Mouse (Mus musculus): ENCODE measurements around the gene Ets2. TPM values are rescaled to one million over a fixed set of nuclear protein-coding genes. Genes with fewer than 3 reads are reported as not detected.
"Not testable (repeated sequence)": the region's sequence is repeated elsewhere in the genome, so short reads cannot be mapped to it uniquely, and the experiment has no call there.

Gene Ets2
- polyA plus RNA-seq, 1 experiment from 2014 or later, result 63.1 TPM

DNA sequence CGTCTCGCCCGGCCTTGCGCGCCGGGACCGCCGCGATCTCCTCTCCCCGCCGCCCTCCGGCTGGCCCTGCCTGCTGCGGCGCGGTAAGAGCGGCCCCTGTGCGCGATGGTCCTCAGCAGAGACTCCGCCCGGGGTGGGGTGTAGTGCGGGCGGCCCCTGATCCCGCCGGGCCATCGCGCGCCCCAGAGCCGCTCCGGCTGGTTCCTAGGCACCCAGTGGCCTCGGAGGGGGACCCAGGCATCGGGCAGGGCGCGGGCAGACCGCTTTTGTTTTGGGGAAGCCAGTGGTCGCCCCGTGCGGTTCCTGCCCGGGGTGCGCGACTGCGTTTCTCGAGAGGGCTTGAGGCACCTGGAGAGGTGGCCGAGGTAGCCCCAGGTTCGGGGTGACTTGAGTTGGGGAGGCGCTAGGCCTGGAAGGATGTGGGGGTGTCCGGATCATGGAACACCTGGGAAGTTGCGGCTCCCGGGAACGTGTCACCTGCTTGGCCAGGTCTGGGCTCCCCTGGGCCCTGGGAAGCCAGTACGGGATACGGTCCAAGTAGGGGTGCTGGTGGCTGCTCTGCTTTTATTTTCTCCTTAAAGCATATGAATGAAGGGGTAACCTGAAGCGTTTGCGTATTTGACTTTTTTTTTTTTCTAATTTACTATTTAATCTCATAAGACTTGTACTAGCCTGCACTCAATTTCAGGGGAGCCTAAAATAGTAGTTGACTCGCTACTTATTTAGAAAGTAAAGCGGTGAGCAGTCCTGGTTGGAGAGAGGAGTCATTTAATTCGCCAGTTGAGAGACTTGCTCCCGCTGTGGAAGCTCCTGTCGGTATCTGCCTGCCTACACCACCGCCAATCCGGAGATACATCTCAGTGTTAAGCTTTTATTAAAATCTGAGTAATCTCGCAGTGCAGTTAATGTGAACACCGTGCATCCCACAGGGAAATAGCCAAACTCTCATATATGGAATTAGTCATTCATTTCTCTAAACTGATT lies 979 bp downstream of the Ets2 start:
- Histone ChIP-seq H3K9ac (peak overlapping the region; percentile 97), H3K36me3 (peaks cover 19% of the 10 kb centered on the region), H3K27me3 (no peaks in the 10 kb centered on the region), H3K4me3 (replicated peaks) (peak overlapping the region; percentile 76), H3K4me1 (peaks cover 55% of the 10 kb centered on the region), H3K9me3 (replicated peaks) (no peaks in the 10 kb centered on the region), H3K27ac (peak overlapping the region; percentile 96), H3K4me2 (peak overlapping the region; percentile 82)
- peak; percentile 81 for ATAC-seq (replicated peaks; ENCODE audit: low FRiP score)
- WGBS, result under 1% methylated on average over 62 of the region's 62 CpGs

DNA sequence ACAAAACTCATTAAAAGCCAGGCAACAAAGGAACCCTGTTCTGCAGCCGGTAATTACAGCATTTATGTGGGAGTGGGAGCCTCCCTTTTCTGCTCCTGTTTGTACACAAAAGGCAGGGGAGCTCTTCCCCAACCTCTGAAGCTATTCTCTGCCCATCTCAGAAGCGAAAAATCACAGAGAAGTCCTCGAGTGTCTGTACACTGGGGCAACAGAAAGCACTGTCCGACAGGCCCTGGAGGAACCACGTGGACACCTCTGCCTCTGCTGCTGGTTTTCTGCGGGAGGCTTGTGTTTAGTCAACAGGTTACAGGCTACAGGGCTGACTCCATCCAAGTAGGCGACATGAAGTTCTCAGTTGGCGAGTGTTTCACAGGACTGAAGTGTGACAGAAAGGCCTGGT lies 2.1 kb downstream of the Ets2 start:
- Histone ChIP-seq H3K4me1 (peaks cover 64% of the 10 kb centered on the region), H3K27me3 (no peaks in the 10 kb centered on the region), H3K27ac (peak overlapping the region; percentile 51; the same call in 1 of the 2 replicates), H3K36me3 (peaks cover 25% of the 10 kb centered on the region), H3K9ac (peak overlapping the region; percentile 41), H3K4me3 (replicated peaks) (peak overlapping the region; percentile 76), H3K4me2 (peak overlapping the region; percentile 82), H3K9me3 (replicated peaks) (no peaks in the 10 kb centered on the region)
- ATAC-seq (replicated peaks; ENCODE audit: low FRiP score), result no peak
- WGBS, result 8% methylated on average over 8 of the region's 8 CpGs

DNA sequence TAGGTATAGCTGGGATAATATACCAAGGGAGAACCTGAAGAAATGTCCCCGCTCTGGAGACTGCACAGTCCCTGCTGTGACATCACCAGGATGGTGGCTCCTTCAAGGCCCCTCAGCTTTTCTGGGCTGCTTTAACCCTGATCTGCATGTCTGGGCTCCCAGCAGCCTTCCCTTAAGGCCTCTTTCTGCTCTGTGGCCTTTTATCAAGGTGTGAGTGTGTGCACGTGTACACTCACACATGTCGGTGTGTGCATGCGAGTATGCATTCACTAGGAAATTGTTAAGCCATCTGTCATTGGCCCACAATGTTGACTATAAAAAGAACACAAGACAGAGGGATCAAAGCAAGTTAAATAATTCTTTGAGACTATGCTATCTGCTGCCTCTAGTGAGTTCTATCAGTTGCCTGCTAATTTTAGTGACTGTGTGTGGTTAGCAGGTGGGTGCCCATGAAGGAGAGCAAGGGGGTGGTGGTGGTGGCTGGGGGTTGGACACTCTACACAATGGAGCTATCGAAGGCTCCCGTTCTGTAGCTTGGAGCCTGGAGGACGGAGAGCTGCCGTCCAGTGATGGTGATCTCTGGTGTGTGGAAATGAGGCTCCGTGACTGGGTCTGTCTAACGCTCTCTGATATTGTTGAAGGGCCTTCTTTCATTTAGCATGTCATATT lies 2.9 kb downstream of the Ets2 start:
- Histone ChIP-seq H3K4me2 (peak overlapping the region; percentile 82), H3K27ac (peak overlapping the region; percentile 51; the same call in 1 of the 2 replicates), H3K9me3 (replicated peaks) (no peaks in the 10 kb centered on the region), H3K4me3 (replicated peaks) (peak overlapping the region; percentile 76), H3K27me3 (no peaks in the 10 kb centered on the region), H3K4me1 (peaks cover 57% of the 10 kb centered on the region), H3K9ac (peak overlapping the region; percentile 41), H3K36me3 (peaks cover 31% of the 10 kb centered on the region)
- no peak for ATAC-seq (replicated peaks; ENCODE audit: low FRiP score)
- WGBS, result 69% methylated on average over 10 of the region's 10 CpGs

DNA sequence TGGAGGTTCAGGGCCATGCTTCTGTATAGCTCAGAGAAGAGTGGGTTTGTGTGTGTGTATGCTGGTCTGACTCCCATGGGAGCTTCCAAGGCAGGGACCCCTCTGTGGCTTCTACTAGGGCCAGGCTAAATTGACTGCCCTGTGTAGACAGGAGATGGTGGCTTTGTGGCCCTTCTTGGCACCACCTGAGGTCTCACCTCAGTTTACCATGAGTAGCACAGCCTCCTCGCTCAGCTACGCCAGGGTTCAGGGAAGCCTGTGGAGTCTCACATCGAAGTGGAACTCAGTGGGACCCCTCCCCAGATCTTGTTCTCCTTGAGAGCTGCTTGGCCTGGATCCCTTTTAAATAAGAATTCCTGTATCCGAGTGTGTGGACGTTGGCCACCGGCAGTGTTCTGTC lies 3.9 kb downstream of the Ets2 start:
- Histone ChIP-seq H3K4me2 (peak overlapping the region; percentile 82), H3K36me3 (peaks cover 41% of the 10 kb centered on the region), H3K27me3 (no peaks in the 10 kb centered on the region), H3K4me1 (peaks cover 52% of the 10 kb centered on the region), H3K27ac (no peak overlapping the region), H3K4me3 (replicated peaks) (peak overlapping the region; percentile 76; the same call in 1 of the 2 replicates), H3K9me3 (replicated peaks) (no peaks in the 10 kb centered on the region), H3K9ac (no peak overlapping the region)
- WGBS, result 90% methylated on average over 6 of the region's 6 CpGs
- no peak for ATAC-seq (replicated peaks; ENCODE audit: low FRiP score)

DNA sequence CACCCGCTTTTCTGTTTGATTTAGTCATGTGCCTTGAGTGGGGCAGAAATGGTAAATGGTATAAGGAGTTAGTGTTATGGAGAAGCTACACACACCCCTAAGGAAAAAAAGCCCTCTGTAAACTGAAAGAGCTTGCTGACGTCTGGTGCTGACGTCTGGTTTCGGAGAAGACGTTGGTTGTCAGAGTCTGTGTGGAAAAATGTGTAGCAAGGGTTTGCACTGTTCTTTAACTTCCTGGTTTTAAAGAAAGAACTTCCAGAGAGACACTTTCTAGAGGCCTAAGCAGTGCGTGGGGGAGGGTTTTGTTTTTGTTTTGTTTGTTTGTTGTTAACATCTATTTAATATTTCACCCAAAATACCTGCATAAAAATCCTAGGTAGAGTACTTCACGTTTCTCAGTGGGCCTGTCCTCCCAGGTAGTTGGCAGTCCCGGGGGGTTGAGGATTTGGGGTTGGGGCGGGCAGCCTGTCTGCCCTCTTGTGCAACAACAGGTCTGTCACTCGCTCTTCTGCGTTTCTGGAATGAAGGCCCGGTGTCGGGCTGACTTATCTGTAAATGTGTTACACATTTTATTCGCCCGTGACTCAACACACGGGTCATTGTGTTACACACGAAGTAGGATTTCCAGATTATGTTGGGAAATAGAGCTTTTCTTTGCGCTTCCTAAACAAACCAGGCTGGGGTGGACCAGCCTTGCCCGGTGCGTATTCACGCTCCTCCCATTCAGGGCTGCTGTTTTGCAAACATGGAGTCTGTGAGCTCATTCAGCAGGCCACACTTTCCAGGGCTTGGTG lies 6.5 kb downstream of the Ets2 start:
- Histone ChIP-seq H3K27me3 (no peaks in the 10 kb centered on the region), H3K9me3 (replicated peaks) (no peaks in the 10 kb centered on the region), H3K4me1 (peaks cover 42% of the 10 kb centered on the region), H3K4me2 (peak overlapping the region; percentile 31; the same call in 1 of the 2 replicates), H3K36me3 (peaks cover 60% of the 10 kb centered on the region), H3K9ac (no peak overlapping the region), H3K27ac (peak overlapping the region; percentile 42), H3K4me3 (replicated peaks) (no peak overlapping the region)
- ATAC-seq (replicated peaks; ENCODE audit: low FRiP score), result no peak
- WGBS, result 64% methylated on average over 21 of the region's 21 CpGs

DNA sequence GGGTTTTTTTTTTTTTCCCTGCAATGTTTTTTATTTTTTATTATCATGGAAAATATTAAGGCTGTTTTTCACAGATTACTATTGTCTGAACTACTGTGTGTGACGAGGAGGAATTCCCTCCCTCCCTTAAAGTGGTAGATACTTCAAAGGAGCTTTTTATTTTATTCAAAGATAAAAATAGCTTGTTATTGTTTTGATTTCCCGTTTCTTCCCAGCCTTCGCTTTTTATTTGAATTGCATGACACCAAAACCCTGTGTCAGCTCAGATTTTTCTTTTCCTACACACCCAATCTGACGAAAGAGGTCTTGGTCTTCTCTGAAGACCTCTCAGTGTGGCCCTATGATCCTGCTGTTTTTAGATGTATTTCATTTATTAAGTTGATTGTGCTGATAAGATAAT lies 7.3 kb downstream of the Ets2 start:
- WGBS, result 44% methylated on average over 4 of the region's 4 CpGs
- Histone ChIP-seq H3K27ac (peak overlapping the region; percentile 42; the same call in 1 of the 2 replicates), H3K9ac (no peak overlapping the region), H3K4me2 (no peak overlapping the region), H3K36me3 (peaks cover 67% of the 10 kb centered on the region), H3K9me3 (replicated peaks) (no peaks in the 10 kb centered on the region), H3K4me3 (replicated peaks) (no peak overlapping the region), H3K27me3 (no peaks in the 10 kb centered on the region), H3K4me1 (peaks cover 37% of the 10 kb centered on the region)
- ATAC-seq (replicated peaks; ENCODE audit: low FRiP score), result no peak

DNA sequence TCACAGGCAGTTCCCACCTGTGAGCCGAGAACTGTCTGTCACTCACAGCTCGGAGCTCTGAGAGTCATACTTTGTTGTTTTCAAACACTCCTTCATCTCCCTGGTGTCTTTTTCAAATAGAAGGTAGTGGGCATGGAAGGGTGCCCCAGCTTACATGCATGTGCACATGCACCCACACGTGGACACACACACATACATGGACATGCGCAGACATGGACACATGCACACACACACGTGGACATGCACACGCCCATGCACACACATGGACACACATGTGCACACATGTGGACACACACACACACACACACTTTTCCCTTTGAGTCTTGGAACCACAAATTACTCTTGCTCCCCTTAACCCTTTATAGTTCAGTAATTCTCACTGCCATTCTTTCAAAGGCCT lies 8.3 kb downstream of the Ets2 start:
- no peak overlapping the region for H3K27ac ChIP-seq
- H3K9me3 ChIP-seq (replicated peaks), result no peaks in the 10 kb centered on the region
- peaks cover 28% of the 10 kb centered on the region for H3K4me1 ChIP-seq
- 94% methylated on average over 6 of the region's 6 CpGs for WGBS
- ATAC-seq (replicated peaks; ENCODE audit: low FRiP score), result no peak
- no peak overlapping the region for H3K4me2 ChIP-seq
- H3K36me3 ChIP-seq, result peaks cover 74% of the 10 kb centered on the region
- no peaks in the 10 kb centered on the region for H3K27me3 ChIP-seq
- H3K4me3 ChIP-seq (replicated peaks), result no peak overlapping the region
- H3K9ac ChIP-seq, result no peak overlapping the region

DNA sequence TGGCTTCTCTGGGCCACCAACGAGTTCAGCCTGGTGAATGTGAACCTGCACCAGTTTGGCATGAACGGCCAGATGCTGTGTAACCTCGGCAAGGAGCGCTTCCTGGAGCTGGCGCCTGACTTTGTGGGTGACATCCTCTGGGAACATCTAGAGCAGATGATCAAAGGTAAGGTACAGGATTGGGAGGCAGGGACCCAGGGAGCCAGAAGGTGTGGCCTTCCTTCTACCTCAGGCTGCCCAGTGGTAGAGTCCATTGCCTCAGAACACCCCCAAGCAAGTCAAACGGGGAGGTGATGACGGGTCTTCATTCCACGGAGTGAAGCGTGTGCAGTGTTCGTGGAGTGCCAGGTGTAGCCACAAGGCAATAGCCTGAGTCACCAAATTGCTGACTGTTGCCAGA lies 10.2 kb downstream of the Ets2 start:
- no peak overlapping the region for H3K27ac ChIP-seq
- H3K9ac ChIP-seq, result no peak overlapping the region
- H3K4me2 ChIP-seq, result no peak overlapping the region
- H3K9me3 ChIP-seq (replicated peaks), result no peaks in the 10 kb centered on the region
- ATAC-seq (replicated peaks; ENCODE audit: low FRiP score), result no peak
- WGBS, result 93% methylated on average over 10 of the region's 10 CpGs
- no peaks in the 10 kb centered on the region for H3K27me3 ChIP-seq
- no peak overlapping the region for H3K4me3 ChIP-seq (replicated peaks)
- peaks cover 16% of the 10 kb centered on the region for H3K4me1 ChIP-seq
- peaks cover 80% of the 10 kb centered on the region for H3K36me3 ChIP-seq

DNA sequence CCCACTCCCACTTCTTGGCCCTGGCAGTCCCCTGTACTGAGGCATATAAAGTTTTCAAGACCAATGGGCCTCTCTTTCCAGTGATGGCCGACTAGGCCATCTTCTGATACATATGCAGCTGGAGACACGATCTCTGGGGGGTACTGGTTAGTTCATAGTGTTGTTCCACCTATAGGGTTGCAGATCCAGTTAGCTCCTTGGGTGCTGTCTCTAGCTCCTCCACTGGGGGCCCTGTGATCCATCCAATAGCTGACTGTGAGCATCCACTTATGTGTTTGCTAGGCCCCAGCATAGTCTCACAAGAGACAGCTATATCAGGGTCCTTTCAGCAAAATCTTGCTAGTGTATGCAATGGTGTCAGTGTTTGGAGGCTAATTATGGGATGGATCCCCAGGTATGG lies 11.2 kb downstream of the Ets2 start:
- H3K27me3 ChIP-seq; H3K9me3 ChIP-seq (replicated peaks); ATAC-seq (replicated peaks; ENCODE audit: low FRiP score); H3K4me3 ChIP-seq (replicated peaks); H3K9ac ChIP-seq; H3K4me1 ChIP-seq; H3K27ac ChIP-seq; H3K4me2 ChIP-seq: not testable (repeated sequence)
- WGBS, result 91% methylated on average over 2 of the region's 2 CpGs
- peaks cover 86% of the 10 kb centered on the region for H3K36me3 ChIP-seq

DNA sequence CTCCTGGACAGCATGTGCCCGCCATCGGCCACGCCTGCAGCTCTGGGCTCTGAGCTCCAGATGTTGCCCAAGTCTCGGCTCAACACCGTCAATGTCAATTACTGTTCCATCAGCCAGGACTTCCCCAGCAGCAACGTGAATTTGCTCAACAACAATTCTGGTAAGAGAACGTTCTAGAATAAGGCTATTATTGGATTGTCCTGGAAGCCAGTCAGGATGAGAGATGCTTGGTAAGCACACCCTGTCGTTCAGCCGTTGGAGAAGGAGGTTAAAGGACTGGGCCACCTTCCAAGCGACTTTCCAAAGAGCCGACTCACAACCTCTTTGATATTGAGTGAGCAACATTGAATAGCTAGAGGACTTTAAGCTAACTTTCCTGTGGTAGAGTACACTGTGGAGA lies 13.2 kb downstream of the Ets2 start:
- peaks cover 92% of the 10 kb centered on the region for H3K36me3 ChIP-seq
- 93% methylated on average over 11 of the region's 11 CpGs for WGBS
- no peak for ATAC-seq (replicated peaks; ENCODE audit: low FRiP score)
- H3K9ac ChIP-seq, result no peak overlapping the region
- no peak overlapping the region for H3K27ac ChIP-seq
- no peak overlapping the region for H3K4me2 ChIP-seq
- no peak overlapping the region for H3K4me3 ChIP-seq (replicated peaks)
- H3K9me3 ChIP-seq (replicated peaks), result no peaks in the 10 kb centered on the region
- no peaks in the 10 kb centered on the region for H3K27me3 ChIP-seq
- no peaks in the 10 kb centered on the region for H3K4me1 ChIP-seq

DNA sequence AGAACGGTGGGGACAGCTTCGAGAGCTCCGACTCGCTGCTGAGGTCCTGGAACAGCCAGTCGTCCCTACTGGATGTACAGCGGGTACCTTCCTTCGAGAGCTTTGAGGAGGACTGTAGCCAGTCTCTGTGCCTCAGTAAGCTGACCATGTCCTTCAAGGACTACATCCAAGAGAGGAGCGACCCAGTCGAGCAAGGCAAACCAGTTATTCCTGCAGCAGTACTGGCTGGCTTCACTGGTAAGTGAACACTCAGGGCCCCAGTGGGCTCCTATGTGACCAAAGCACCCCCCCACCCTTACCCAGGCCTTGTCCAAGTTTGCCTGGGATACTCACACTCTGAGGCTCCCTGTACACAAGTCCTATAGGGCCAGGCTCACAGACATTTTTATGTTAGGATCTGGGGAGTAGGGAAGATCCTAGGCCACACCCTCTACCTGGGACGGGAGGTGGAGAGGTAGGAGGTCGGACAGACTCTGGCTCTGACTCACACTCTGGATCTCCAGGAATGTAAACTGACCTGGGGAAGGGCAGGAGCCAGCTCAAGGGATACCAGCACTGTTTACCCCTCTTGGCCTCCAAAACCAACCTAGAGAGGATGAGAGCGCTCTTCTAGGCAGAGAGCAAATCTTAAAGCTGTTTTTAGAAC lies 14.3 kb downstream of the Ets2 start:
- ATAC-seq (replicated peaks; ENCODE audit: low FRiP score), result no peak
- H3K4me2 ChIP-seq, result no peak overlapping the region
- no peaks in the 10 kb centered on the region for H3K4me1 ChIP-seq
- no peak overlapping the region for H3K4me3 ChIP-seq (replicated peaks)
- whole genome bisulfite sequencing, result 88% methylated on average over 12 of the region's 12 CpGs
- peaks cover 92% of the 10 kb centered on the region for H3K36me3 ChIP-seq
- no peaks in the 10 kb centered on the region for H3K27me3 ChIP-seq
- H3K9me3 ChIP-seq (replicated peaks), result peaks cover 6% of the 10 kb centered on the region
- no peak overlapping the region for H3K9ac ChIP-seq
- no peak overlapping the region for H3K27ac ChIP-seq
